Mouse (Mus musculus): Measurements from ENCODE around the gene Nol3.
A peak's percentile ranks its signal among the peaks of the same experiment; 100 is the strongest.
"Not testable (repeated sequence)": the region's sequence is repeated elsewhere in the genome, so short reads cannot be mapped to it uniquely, and the experiment has no call there.

Gene Nol3

GRCm38 (mm10) chr8:105275840-105276239 lies at the start of gene Nol3:
Gene Nol3, plus strand, starts transcription at chr8:105276140.
- no peak for DNase-seq (ENCODE audit: low read depth in 2 of 2, low spot score in 2 of 2)

- DNase-seq (ENCODE audit: low read depth in 2 of 2, low spot score in 2 of 2), result no peak
These were observed 44.2 kb upstream of the Nol3 start for GRCm38 (mm10) chr8:105231503-105232320.

- not testable (repeated sequence) for DNase-seq (ENCODE audit: low read depth in 2 of 2, low spot score in 2 of 2)
These were observed 43.6 kb upstream of the Nol3 start for GRCm38 (mm10) chr8:105232321-105232693.

- no peak for DNase-seq (ENCODE audit: low read depth in 2 of 2, low spot score in 2 of 2)
These were observed 42.6 kb upstream of the Nol3 start for GRCm38 (mm10) chr8:105233126-105233935.

DNA sequence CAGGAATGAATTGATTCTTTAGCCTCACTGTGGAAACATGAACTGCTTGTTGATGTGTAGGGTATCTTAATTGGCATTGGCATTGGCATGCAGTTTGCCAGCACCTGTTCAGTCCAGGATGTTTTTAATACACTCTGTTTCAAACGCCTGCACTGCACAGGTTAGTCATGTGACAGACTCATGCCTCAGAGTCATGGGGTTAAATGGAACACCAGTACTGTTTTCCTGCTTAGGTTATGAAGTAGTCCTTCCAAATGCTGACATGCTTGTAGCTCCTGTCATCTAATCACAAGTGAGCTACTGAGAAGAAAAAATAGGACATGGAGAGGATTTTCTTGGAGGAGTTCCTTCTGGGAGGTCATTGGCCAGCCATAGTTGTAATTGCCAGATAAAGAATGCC lies 40.7 kb upstream of the Nol3 start:
- no peak for DNase-seq (ENCODE audit: low read depth in 2 of 2, low spot score in 2 of 2)

DNA sequence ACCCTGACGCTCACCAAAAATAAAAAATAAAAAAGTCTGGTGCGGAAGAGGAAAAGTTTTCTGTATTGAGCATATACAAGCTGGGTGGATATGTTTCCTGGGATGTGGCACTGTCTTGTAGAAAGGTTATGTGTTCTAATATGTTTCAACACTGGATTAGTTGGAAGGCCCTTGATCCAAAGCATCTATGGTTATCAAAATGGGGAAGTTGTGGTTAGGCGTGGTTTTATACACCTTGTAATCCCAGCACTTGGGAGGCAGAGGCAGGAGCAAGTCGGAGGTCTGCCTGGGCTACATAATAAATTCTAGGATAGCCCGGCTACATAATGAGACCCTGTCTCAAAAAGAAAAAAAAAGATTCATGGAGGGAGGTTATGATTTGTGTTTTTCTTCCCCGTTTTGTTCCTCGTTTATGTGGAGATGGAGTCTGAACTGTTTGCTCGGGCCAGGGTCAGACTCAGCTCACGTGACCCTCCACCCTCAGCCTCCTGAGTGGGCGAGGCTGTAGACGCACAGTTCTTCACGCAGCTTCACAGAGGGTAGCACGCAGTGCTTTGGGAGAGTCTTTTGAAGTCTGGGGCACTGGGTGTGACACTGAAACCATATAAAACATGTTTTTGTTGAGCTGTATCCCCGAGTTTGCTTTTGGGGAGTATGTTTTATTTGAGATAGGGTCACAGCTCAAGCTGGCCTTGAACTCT lies 38.3 kb upstream of the Nol3 start:
- DNase-seq (ENCODE audit: low read depth in 2 of 2, low spot score in 2 of 2), result no peak

DNA sequence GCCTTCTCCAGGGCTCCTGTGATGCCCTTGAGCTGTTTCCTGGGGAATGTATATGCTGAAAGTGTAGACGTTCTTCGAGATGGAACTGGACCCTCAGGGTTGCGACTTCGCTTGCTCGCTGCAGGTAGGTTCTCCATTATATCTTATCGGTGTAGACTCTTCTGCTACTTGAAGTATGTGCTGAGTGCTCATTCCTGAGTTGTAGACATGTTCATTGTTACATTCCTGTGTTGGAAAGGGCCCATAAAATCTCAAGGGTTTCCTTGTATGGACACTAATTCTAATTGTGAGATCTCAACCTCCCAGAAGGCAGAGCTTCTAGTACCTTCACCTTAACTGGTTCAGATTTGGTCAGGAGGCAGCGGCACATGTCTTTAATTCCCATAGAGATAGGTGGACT lies 34.9 kb upstream of the Nol3 start:
- DNase-seq (ENCODE audit: low read depth in 2 of 2, low spot score in 2 of 2), result no peak

- no peak for DNase-seq (ENCODE audit: low read depth in 2 of 2, low spot score in 2 of 2)
These were observed 24.0 kb upstream of the Nol3 start for GRCm38 (mm10) chr8:105251954-105252353.

- DNase-seq (ENCODE audit: low read depth in 2 of 2, low spot score in 2 of 2), result no peak
These were observed 23.0 kb upstream of the Nol3 start for GRCm38 (mm10) chr8:105252680-105253537.

DNA sequence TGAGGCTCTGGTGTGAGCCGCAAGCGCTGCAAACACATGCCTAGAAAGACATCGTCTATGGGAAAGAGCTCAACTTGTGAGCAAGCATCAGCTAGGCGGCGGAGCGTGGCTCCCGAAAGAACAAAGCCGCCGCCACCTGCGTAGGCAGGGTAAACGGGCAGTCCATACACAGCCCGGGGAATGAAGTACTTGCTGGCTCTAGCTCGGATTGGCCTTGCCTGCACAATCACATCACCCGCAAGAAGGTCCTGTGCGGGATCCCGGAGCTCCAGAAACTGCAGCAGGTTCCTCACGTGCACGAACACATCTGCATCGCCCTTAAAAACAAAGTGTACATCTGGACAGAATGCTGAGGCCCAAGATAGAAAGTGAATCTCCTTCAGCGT lies 22.2 kb upstream of the Nol3 start:
- no peak for DNase-seq (ENCODE audit: low read depth in 2 of 2, low spot score in 2 of 2)

GRCm38 (mm10) chr8:105254152-105254965 lies 21.6 kb upstream of the Nol3 start:
- peak; percentile 87 to 91 for DNase-seq (ENCODE audit: low read depth in 2 of 2, low spot score in 2 of 2)

DNA sequence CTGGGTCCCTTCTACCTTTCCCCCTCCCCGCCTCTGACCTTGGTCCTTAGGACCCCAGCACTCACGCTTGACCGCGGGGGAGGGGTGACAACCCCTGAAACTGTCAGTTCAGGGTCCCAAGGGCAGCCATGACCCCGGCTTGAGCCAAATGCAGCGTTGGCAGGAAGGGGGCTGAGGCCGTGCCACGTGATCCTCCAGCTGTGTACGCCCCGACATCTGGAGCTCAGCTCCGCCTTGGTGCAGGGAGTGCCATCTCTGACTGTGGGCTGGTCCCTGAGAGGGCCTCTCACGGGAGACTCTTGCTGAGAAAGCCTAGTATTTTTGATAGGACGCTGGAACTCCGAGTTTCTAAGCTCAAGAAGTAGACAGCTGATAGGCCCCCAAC lies 21.0 kb upstream of the Nol3 start, which contains the start of gene B3gnt9:
Gene B3gnt9, minus strand, starts transcription at position 188 of the 385 bp plus-strand sequence.
- DNase-seq (ENCODE audit: low read depth in 2 of 2, low spot score in 2 of 2), result peak; percentile 40 to 54

DNA sequence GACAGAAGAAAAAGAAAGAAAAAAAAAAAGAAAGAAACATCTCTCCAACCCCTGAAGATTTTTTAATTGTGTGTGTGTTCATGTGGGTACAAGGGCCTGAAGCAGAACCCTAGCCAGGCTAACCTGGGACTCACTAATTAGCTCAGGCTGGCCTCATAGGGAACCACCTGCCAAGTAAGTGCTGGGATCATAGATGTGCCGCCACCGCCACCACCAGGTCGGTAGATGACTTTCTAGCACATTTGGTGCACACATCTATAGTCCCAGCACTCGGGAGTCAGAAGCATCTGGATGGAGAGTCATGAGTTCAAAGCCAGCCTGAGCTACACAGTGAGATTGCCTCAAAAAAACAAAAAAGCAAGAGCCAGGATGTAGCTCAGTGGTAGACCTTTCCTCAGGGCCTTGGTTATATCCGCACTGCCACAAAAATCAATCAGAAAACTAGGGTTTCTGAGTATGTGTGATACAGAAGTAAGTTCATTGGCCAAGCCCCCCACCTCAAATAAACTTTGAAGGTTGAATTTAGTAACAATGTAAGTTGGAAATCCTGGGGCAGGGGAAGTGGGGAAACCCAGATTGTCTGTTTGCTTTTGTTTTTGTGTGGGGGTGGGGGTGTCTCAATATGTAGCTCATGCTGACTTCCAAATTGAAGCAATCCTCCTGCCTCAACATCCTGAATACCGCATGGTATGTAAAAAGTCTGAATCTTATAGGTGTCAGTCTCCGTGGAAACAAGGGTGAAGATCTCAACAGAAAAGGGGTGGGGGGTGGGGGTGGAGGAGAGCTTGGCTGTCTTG lies 18.4 kb upstream of the Nol3 start:
- no peak for DNase-seq (ENCODE audit: low read depth in 2 of 2, low spot score in 2 of 2)

GRCm38 (mm10) chr8:105258911-105259720 lies 16.8 kb upstream of the Nol3 start:
- DNase-seq (ENCODE audit: low read depth in 2 of 2, low spot score in 2 of 2), result no peak

- DNase-seq (ENCODE audit: low read depth in 2 of 2, low spot score in 2 of 2), result peak; percentile 55 to 62
These were observed 16.1 kb upstream of the Nol3 start for GRCm38 (mm10) chr8:105259721-105260320.

DNA sequence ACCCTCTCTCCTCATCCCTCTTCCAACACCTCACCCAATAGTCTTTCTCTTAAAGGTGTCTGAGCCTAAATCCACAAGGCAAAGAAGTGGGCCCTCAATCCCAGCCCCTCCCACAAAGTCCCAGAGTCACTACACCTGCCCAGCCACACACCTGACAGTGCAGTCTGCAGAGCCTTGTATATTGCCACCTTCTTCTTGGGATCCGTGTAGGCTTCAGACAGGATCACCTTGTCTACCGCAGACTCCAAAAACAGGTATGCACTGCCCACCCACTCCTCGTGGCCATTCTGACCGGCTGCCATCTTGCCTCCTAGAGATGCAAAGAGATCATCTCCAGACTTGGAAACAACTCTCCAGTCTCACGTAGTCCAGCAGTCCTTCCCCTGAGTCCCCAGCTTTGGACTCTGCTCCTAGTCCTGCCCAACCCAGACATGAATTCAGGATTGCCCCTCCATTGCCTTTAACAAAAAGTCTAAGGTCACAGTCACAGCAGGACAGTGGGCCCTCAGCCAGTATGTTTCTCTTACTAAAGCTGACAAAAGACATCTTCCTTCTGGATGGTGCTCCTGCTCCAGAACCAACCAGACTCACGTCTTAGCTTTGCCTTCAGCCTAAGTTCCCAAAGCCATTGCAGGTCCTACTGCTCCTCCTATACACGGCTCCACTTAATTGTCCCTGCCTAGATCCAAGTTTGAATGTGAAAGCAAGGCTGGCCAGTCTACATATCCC lies 15.4 kb upstream of the Nol3 start:
- no peak for DNase-seq (ENCODE audit: low read depth in 2 of 2, low spot score in 2 of 2)

DNA sequence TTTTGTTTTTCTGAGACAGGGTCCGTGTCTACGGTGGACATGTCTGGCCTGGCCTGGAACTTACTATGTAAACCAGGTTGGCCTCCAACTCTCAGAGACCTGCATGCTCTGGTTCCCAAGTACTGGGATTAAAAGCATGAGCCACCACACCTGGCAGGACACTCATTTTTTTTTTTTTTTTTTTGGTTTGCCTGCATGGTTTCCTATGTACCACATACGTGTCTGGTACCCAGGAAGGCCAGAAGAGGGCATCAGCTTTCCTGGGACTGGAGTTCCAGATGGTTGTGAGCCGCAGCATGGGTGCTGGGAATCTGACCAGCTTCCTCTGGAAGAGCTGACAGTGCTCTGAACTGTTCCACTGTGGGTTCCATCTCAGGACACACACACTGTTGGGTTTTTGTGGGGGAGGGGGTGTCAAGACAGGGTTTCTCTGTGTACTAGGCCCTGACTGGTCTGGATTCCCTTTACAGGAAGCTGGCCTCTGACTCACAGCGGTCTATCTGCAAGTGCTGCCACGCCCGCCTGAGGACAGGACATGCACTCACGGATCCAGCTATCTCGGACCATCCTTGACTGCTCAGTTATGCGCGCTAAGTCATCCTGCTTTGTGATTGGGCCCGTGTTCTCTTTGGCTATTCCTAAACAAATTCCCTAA lies 14.5 kb upstream of the Nol3 start:
- no peak for DNase-seq (ENCODE audit: low read depth in 2 of 2, low spot score in 2 of 2)
